Mouse (Mus musculus) spleen, adult 2 months (tissue): ENCODE data around the gene Celsr2.

Experiments used
- CTCF ChIP-seq: fragments of 200-500 bp; IDR thresholded peaks from 2 replicates; pipeline ENCODE4 v1.5.1; 2011; ENCODE audit warnings: mild to moderate bottlenecking, inconsistent platforms; ENCODE audit not compliant: insufficient read depth, insufficient read length, insufficient replicate concordance; ENCODE audit errors: extremely low read depth
- POLR2A ChIP-seq: fragments of 200-500 bp; IDR thresholded peaks from 2 replicates; pipeline ENCODE4 v1.6.1; 2011; ENCODE audit warnings: low read depth, low read length, inconsistent platforms

- TF ChIP-seq CTCF (no peak), POLR2A (no peak)
These were observed 7.7 kb upstream of the Celsr2 start for GRCm38 (mm10) chr3:108423006-108423405.
